Mouse (Mus musculus): Measurements from ENCODE around the gene Npl. TPM values are rescaled to one million over a fixed set of nuclear protein-coding genes. Genes with fewer than 3 reads are reported as not detected.

The Npl gene
- polyA plus RNA-seq, 1 experiment from 2014 or later: 7.1 TPM

- Histone ChIP-seq H3K9ac (no peak overlapping the region), H3K9me3 (replicated peaks) (no peaks in the 10 kb centered on the region), H3K36me3 (replicated peaks) (no peaks in the 10 kb centered on the region), H3K4me1 (replicated peaks) (no peaks in the 10 kb centered on the region), H3K27me3 (no peaks in the 10 kb centered on the region), H3K4me2 (no peak overlapping the region), H3K27ac (replicated peaks) (no peak overlapping the region), H3K4me3 (replicated peaks) (no peak overlapping the region)
- 58% methylated on average over 8 of the region's 8 CpGs for WGBS (ENCODE audit: insufficient replicate concordance)
- no peak for ATAC-seq (ENCODE audit: insufficient read depth)
Measured at GRCm38 (mm10) chr1:153565701-153566100, 15.9 kb upstream of the Npl start.

GRCm38 (mm10) chr1:153564701-153565100 is 14.9 kb upstream of the Npl start:
- H3K4me3 ChIP-seq (replicated peaks): no peak overlapping the region
- WGBS (ENCODE audit: insufficient replicate concordance): 64% methylated on average over 7 of the region's 7 CpGs
- no peak overlapping the region for H3K27ac ChIP-seq (replicated peaks)
- no peak for ATAC-seq (ENCODE audit: insufficient read depth)
- H3K36me3 ChIP-seq (replicated peaks): no peaks in the 10 kb centered on the region
- H3K4me2 ChIP-seq: no peak overlapping the region
- no peaks in the 10 kb centered on the region for H3K9me3 ChIP-seq (replicated peaks)
- H3K27me3 ChIP-seq: no peaks in the 10 kb centered on the region
- no peak overlapping the region for H3K9ac ChIP-seq
- H3K4me1 ChIP-seq (replicated peaks): 0 out of 2 replicates have a peak, but pooled peaks cover 1% of the 10 kb centered on the region

GRCm38 (mm10) chr1:153563675-153564074 is 13.8 kb upstream of the Npl start:
- Histone ChIP-seq H3K27me3 (no peaks in the 10 kb centered on the region), H3K9ac (no peak overlapping the region), H3K9me3 (replicated peaks) (no peaks in the 10 kb centered on the region), H3K36me3 (replicated peaks) (no peaks in the 10 kb centered on the region), H3K4me2 (no peak overlapping the region), H3K4me3 (replicated peaks) (no peak overlapping the region), H3K4me1 (replicated peaks) (0 out of 2 replicates have a peak, but pooled peaks cover 3% of the 10 kb centered on the region), H3K27ac (replicated peaks) (no peak overlapping the region)
- no peak for ATAC-seq (ENCODE audit: insufficient read depth)
- WGBS (ENCODE audit: insufficient replicate concordance): 32% methylated on average over 2 of the region's 2 CpGs

GRCm38 (mm10) chr1:153560805-153561204 is 11.0 kb upstream of the Npl start:
- 70% methylated on average over 6 of the region's 6 CpGs for WGBS (ENCODE audit: insufficient replicate concordance)
- no peak for ATAC-seq (ENCODE audit: insufficient read depth)
- no peaks in the 10 kb centered on the region for H3K9me3 ChIP-seq (replicated peaks)

GRCm38 (mm10) chr1:153559701-153560100 is 9.9 kb upstream of the Npl start:
- 0 out of 2 replicates have a peak, but pooled peaks cover 3% of the 10 kb centered on the region for H3K4me1 ChIP-seq (replicated peaks)
- no peak for ATAC-seq (ENCODE audit: insufficient read depth)
- no peak overlapping the region for H3K4me3 ChIP-seq (replicated peaks)
- H3K4me2 ChIP-seq: no peak overlapping the region
- no peaks in the 10 kb centered on the region for H3K9me3 ChIP-seq (replicated peaks)
- H3K27ac ChIP-seq (replicated peaks): no peak overlapping the region
- no peaks in the 10 kb centered on the region for H3K36me3 ChIP-seq (replicated peaks)
- H3K27me3 ChIP-seq: no peaks in the 10 kb centered on the region
- WGBS (ENCODE audit: insufficient replicate concordance): 62% methylated on average over 7 of the region's 7 CpGs
- H3K9ac ChIP-seq: no peak overlapping the region

More at GRCm38 (mm10) chr1:153560805-153561204, 11.0 kb upstream of the Npl start:
- no peak overlapping the region for H3K4me3 ChIP-seq (replicated peaks)
- H3K27me3 ChIP-seq: no peaks in the 10 kb centered on the region
- 0 out of 2 replicates have a peak, but pooled peaks cover 3% of the 10 kb centered on the region for H3K4me1 ChIP-seq (replicated peaks)
- H3K9ac ChIP-seq: no peak overlapping the region
- H3K4me2 ChIP-seq: no peak overlapping the region
- no peaks in the 10 kb centered on the region for H3K36me3 ChIP-seq (replicated peaks)
- H3K27ac ChIP-seq (replicated peaks): no peak overlapping the region

GRCm38 (mm10) chr1:153559126-153559647 is 9.3 kb upstream of the Npl start:
- Histone ChIP-seq H3K9ac (no peak overlapping the region), H3K27me3 (no peaks in the 10 kb centered on the region), H3K9me3 (replicated peaks) (no peaks in the 10 kb centered on the region), H3K36me3 (replicated peaks) (no peaks in the 10 kb centered on the region), H3K4me1 (replicated peaks) (0 out of 2 replicates have a peak, but pooled peaks cover 3% of the 10 kb centered on the region), H3K27ac (replicated peaks) (no peak overlapping the region), H3K4me3 (replicated peaks) (no peak overlapping the region), H3K4me2 (no peak overlapping the region)
- WGBS (ENCODE audit: insufficient replicate concordance): 14% methylated on average over 9 of the region's 9 CpGs
- ATAC-seq (ENCODE audit: insufficient read depth): no peak

GRCm38 (mm10) chr1:153556896-153557295 is 7.1 kb upstream of the Npl start:
- no peak overlapping the region for H3K9ac ChIP-seq
- no peaks in the 10 kb centered on the region for H3K9me3 ChIP-seq (replicated peaks)
- H3K27me3 ChIP-seq: no peaks in the 10 kb centered on the region
- no peak overlapping the region for H3K4me3 ChIP-seq (replicated peaks)
- ATAC-seq (ENCODE audit: insufficient read depth): no peak
- no peaks in the 10 kb centered on the region for H3K36me3 ChIP-seq (replicated peaks)
- H3K4me1 ChIP-seq (replicated peaks): 0 out of 2 replicates have a peak, but pooled peaks cover 3% of the 10 kb centered on the region
- H3K27ac ChIP-seq (replicated peaks): no peak overlapping the region
- H3K4me2 ChIP-seq: no peak overlapping the region
- 9% methylated on average over 2 of the region's 2 CpGs for WGBS (ENCODE audit: insufficient replicate concordance)

GRCm38 (mm10) chr1:153556202-153556601 is 6.4 kb upstream of the Npl start:
- ATAC-seq (ENCODE audit: insufficient read depth): no peak
- 62% methylated on average over 4 of the region's 4 CpGs for whole genome bisulfite sequencing (ENCODE audit: insufficient replicate concordance)
- H3K27ac ChIP-seq (replicated peaks): no peak overlapping the region

GRCm38 (mm10) chr1:153550814-153551213 is 969 bp upstream of the Npl start:
- Histone ChIP-seq H3K4me1 (replicated peaks) (no peaks in the 10 kb centered on the region; the same call in 1 of the 2 replicates), H3K4me2 (no peak overlapping the region), H3K4me3 (replicated peaks) (no peak overlapping the region), H3K27ac (replicated peaks) (no peak overlapping the region), H3K36me3 (replicated peaks) (no peaks in the 10 kb centered on the region), H3K27me3 (peaks cover 3% of the 10 kb centered on the region; the same call in 1 of the 2 replicates), H3K9ac (no peak overlapping the region), H3K9me3 (replicated peaks) (no peaks in the 10 kb centered on the region)
- 18% methylated on average over 3 of the region's 3 CpGs for WGBS (ENCODE audit: insufficient replicate concordance)
- no peak for ATAC-seq (ENCODE audit: insufficient read depth)

More at GRCm38 (mm10) chr1:153556202-153556601, 6.4 kb upstream of the Npl start:
- Histone ChIP-seq H3K36me3 (replicated peaks) (no peaks in the 10 kb centered on the region), H3K4me2 (no peak overlapping the region), H3K4me3 (replicated peaks) (no peak overlapping the region), H3K9ac (no peak overlapping the region), H3K9me3 (replicated peaks) (no peaks in the 10 kb centered on the region), H3K4me1 (replicated peaks) (0 out of 2 replicates have a peak, but pooled peaks cover 3% of the 10 kb centered on the region), H3K27me3 (no peaks in the 10 kb centered on the region)

GRCm38 (mm10) chr1:153547555-153547954 is 2.3 kb downstream of the Npl start:
- no peak overlapping the region for H3K4me3 ChIP-seq (replicated peaks)
- H3K27me3 ChIP-seq: peaks cover 3% of the 10 kb centered on the region; the same call in 1 of the 2 replicates
- no peaks in the 10 kb centered on the region; the same call in 1 of the 2 replicates for H3K4me1 ChIP-seq (replicated peaks)
- ATAC-seq (ENCODE audit: insufficient read depth): no peak
- no peak overlapping the region for H3K27ac ChIP-seq (replicated peaks)
- H3K9ac ChIP-seq: no peak overlapping the region
- H3K9me3 ChIP-seq (replicated peaks): no peaks in the 10 kb centered on the region
- H3K4me2 ChIP-seq: no peak overlapping the region
- no peaks in the 10 kb centered on the region for H3K36me3 ChIP-seq (replicated peaks)
- WGBS (ENCODE audit: insufficient replicate concordance): 47% methylated on average over 8 of the region's 8 CpGs

GRCm38 (mm10) chr1:153545196-153545595 is 4.6 kb downstream of the Npl start:
- WGBS (ENCODE audit: insufficient replicate concordance): 58% methylated on average over 2 of the region's 2 CpGs
- no peak for ATAC-seq (ENCODE audit: insufficient read depth)
- Histone ChIP-seq H3K36me3 (replicated peaks) (no peaks in the 10 kb centered on the region), H3K27ac (replicated peaks) (no peak overlapping the region), H3K4me2 (no peak overlapping the region), H3K9me3 (replicated peaks) (no peaks in the 10 kb centered on the region), H3K27me3 (peaks cover 3% of the 10 kb centered on the region; the same call in 1 of the 2 replicates), H3K9ac (no peak overlapping the region), H3K4me1 (replicated peaks) (no peaks in the 10 kb centered on the region; the same call in 1 of the 2 replicates), H3K4me3 (replicated peaks) (no peak overlapping the region)
